Comparison of ENCODE assay signal across 15 mouse cellular contexts in genomic region chr2:119312380-119312958, GRCm38 (mm10). TPM values are rescaled to one million over a fixed set of nuclear protein-coding genes. Genes with fewer than 3 reads are reported as not detected.
A peak's percentile ranks its signal among the peaks of the same experiment; 100 is the strongest.
DNase-seq lines count a peak whose midpoint lies in the region; ATAC-seq lines count a peak whose summit lies in the region.
"Had no signal": no experiment of that assay in that cellular context is flagged by ENCODE, and none has a peak within 500 bp of the region (broad histone marks: within the 10 kb centered on the region; RNA-seq: fewer than 3 reads in every experiment).

No protein-coding gene starts in this region.

- no peak overlapping the region for H3K4me2 ChIP-seq in forebrain, embryonic 15.5 days (replicated peaks)
- no peak overlapping the region for H3K4me2 ChIP-seq in heart, embryonic 16.5 days (ENCODE audit: low read depth, low read length)
- H3K4me2 ChIP-seq in liver, embryonic 11.5 days, result no peak overlapping the region
- no peak overlapping the region for H3K4me2 ChIP-seq in hindbrain, embryonic 12.5 days (replicated peaks)

- ATAC-seq in forebrain, embryonic 15.5 days (replicated peaks), result no peak
- no peak for ATAC-seq in heart, embryonic 16.5 days (replicated peaks; ENCODE audit: extremely low read depth, insufficient read depth, low FRiP score)
- no peak for ATAC-seq in liver, embryonic 11.5 days (replicated peaks; ENCODE audit: low FRiP score)
- ATAC-seq in hindbrain, embryonic 12.5 days (ENCODE audit: low FRiP score), result peak; percentile 17; the same call in 1 of the 2 replicates
- ATAC-seq: intestine, embryonic 16.5 days; Patski had no signal

- peaks cover 71% of the 10 kb centered on the region for H3K27me3 ChIP-seq in forebrain, embryonic 10.5 days (ENCODE audit: poor library complexity, severe bottlenecking)
- peaks cover 39% of the 10 kb centered on the region for H3K27me3 ChIP-seq in forebrain, embryonic 15.5 days
- H3K27me3 ChIP-seq in heart, embryonic 16.5 days (ENCODE audit: control insufficient read depth, insufficient read depth, low read length), result no peaks in the 10 kb centered on the region
- H3K27me3 ChIP-seq in liver, embryonic 11.5 days (replicated peaks; ENCODE audit: control insufficient read depth, insufficient read depth, low read length), result no peaks in the 10 kb centered on the region; the same call in 1 of the 2 replicates
- peaks cover 57% of the 10 kb centered on the region for H3K27me3 ChIP-seq in hindbrain, embryonic 12.5 days
- H3K27me3 ChIP-seq: Patski had no signal

- H3K9ac ChIP-seq in forebrain, embryonic 15.5 days (replicated peaks), result no peak overlapping the region
- H3K9ac ChIP-seq in heart, embryonic 16.5 days (ENCODE audit: low read length), result no peak overlapping the region
- no peak overlapping the region for H3K9ac ChIP-seq in liver, embryonic 11.5 days (ENCODE audit: low read depth, low read length)
- H3K9ac ChIP-seq in hindbrain, embryonic 12.5 days, result no peak overlapping the region

- peaks cover 50% of the 10 kb centered on the region for H3K4me1 ChIP-seq in forebrain, embryonic 10.5 days
- peaks cover 17% of the 10 kb centered on the region for H3K4me1 ChIP-seq in forebrain, embryonic 15.5 days
- H3K4me1 ChIP-seq in heart, embryonic 16.5 days (ENCODE audit: control insufficient read depth, insufficient read depth, low read length), result no peaks in the 10 kb centered on the region
- peaks cover 8% of the 10 kb centered on the region for H3K4me1 ChIP-seq in liver, embryonic 11.5 days (replicated peaks; ENCODE audit: control insufficient read depth, insufficient read depth, low read length)
- peaks cover 21% of the 10 kb centered on the region for H3K4me1 ChIP-seq in hindbrain, embryonic 12.5 days

- DNase-seq in forebrain, embryonic 10.5 days (ENCODE audit: extremely low spot score, low spot score), result no peak
- DNase-seq in heart, postnatal 4 days, result no peak
- DNase-seq in liver, embryonic 11.5 days (ENCODE audit: low spot score), result no peak
- no peak for DNase-seq in liver
- no peak for DNase-seq in urinary bladder, postnatal 10 days (ENCODE audit: low spot score)
- DNase-seq: cerebellum, adult 8-10 months; gastrocnemius, postnatal 36 days; lung, postnatal 14 days had no signal

- H3K9me3 ChIP-seq in forebrain, embryonic 10.5 days, result peaks cover 4% of the 10 kb centered on the region; the same call in 1 of the 2 replicates
- no peaks in the 10 kb centered on the region for H3K9me3 ChIP-seq in forebrain, embryonic 15.5 days
- no peaks in the 10 kb centered on the region; the same call in 1 of the 2 replicates for H3K9me3 ChIP-seq in heart, embryonic 16.5 days (replicated peaks; ENCODE audit: control insufficient read depth, low read length)
- no peaks in the 10 kb centered on the region for H3K9me3 ChIP-seq in liver, embryonic 11.5 days (ENCODE audit: control insufficient read depth, low read length)
- H3K9me3 ChIP-seq in hindbrain, embryonic 12.5 days (replicated peaks), result peaks cover 6% of the 10 kb centered on the region; the same call in 1 of the 2 replicates

- no peaks in the 10 kb centered on the region for H3K36me3 ChIP-seq in forebrain, embryonic 10.5 days (replicated peaks)
- no peaks in the 10 kb centered on the region for H3K36me3 ChIP-seq in forebrain, embryonic 15.5 days
- H3K36me3 ChIP-seq in heart, embryonic 16.5 days (ENCODE audit: control insufficient read depth, insufficient read depth), result no peaks in the 10 kb centered on the region
- no peaks in the 10 kb centered on the region for H3K36me3 ChIP-seq in liver, embryonic 11.5 days (ENCODE audit: control insufficient read depth, insufficient read depth, low read length)
- H3K36me3 ChIP-seq in hindbrain, embryonic 12.5 days, result no peaks in the 10 kb centered on the region

- H3K27ac ChIP-seq in forebrain, embryonic 10.5 days, result peak overlapping the region; percentile 56; the same call in 1 of the 2 replicates
- no peak overlapping the region for H3K27ac ChIP-seq in forebrain, embryonic 15.5 days (replicated peaks)
- H3K27ac ChIP-seq in heart, embryonic 16.5 days (ENCODE audit: low read length), result peak overlapping the region; percentile 50; the same call in 1 of the 2 replicates
- peak overlapping the region; percentile 43 for H3K27ac ChIP-seq in liver, embryonic 11.5 days (ENCODE audit: low read depth, low read length)
- H3K27ac ChIP-seq in hindbrain, embryonic 12.5 days, result no peak overlapping the region
- H3K27ac ChIP-seq: layer of hippocampus, adult 2 months; left cerebral cortex, adult 2 months had no signal

- WGBS in forebrain, embryonic 10.5 days, result 35% methylated on average over 2 of the region's 2 CpGs
- 44% methylated on average over 2 of the region's 2 CpGs for WGBS in forebrain, embryonic 15.5 days
- 65% methylated on average over 2 of the region's 2 CpGs for WGBS in heart, embryonic 16.5 days
- 86% methylated on average over 2 of the region's 2 CpGs for WGBS in liver, embryonic 11.5 days
- 34% methylated on average over 2 of the region's 2 CpGs for WGBS in hindbrain, embryonic 12.5 days

- no peak overlapping the region for H3K4me3 ChIP-seq in forebrain, embryonic 10.5 days
- no peak overlapping the region for H3K4me3 ChIP-seq in forebrain, embryonic 15.5 days
- no peak overlapping the region for H3K4me3 ChIP-seq in heart, embryonic 16.5 days (ENCODE audit: low read length)
- H3K4me3 ChIP-seq in liver, embryonic 11.5 days (ENCODE audit: low read depth, low read length), result no peak overlapping the region
- H3K4me3 ChIP-seq in hindbrain, embryonic 12.5 days, result no peak overlapping the region
- H3K4me3 ChIP-seq: layer of hippocampus, adult 2 months; left cerebral cortex, adult 2 months had no signal

RNA-seq across cellular contexts. Expression of gene Dll4, which starts 13.1 kb away (rescaled TPM):
- polyA plus RNA-seq in forebrain, embryonic 10.5 days (2016; fragmentation: Nextera tagmentation; extraction: Ambion mirVana), result 3.3 and 4.0 TPM in 2 replicates
- 4.0 and 4.1 TPM in 2 replicates for polyA plus RNA-seq in forebrain, embryonic 15.5 days (2015; fragmentation: Nextera tagmentation; extraction: Ambion mirVana)
- 14.1 TPM in 2 replicates for polyA plus RNA-seq in heart, embryonic 16.5 days (2015; fragmentation: Nextera tagmentation; extraction: Ambion mirVana)
- 10 to 100 TPM; 19.7 to 20.8 TPM for total RNA-seq in heart, postnatal 4 days (2021)
- 5.3 and 5.9 TPM in 2 replicates for polyA plus RNA-seq in liver, embryonic 11.5 days (2014; fragmentation: Nextera tagmentation; extraction: Ambion mirVana)
- 5.6 TPM in 2 replicates for polyA plus RNA-seq in hindbrain, embryonic 12.5 days (2016; fragmentation: Nextera tagmentation; extraction: Ambion mirVana)

RNA-seq across cellular contexts. Expression of gene Vps18, which starts 23.9 kb away (rescaled TPM):
- polyA plus RNA-seq in forebrain, embryonic 10.5 days (2016; fragmentation: Nextera tagmentation; extraction: Ambion mirVana), result 23.0 and 23.6 TPM in 2 replicates
- polyA plus RNA-seq in forebrain, embryonic 15.5 days (2015; fragmentation: Nextera tagmentation; extraction: Ambion mirVana), result 30.2 and 31.1 TPM in 2 replicates
- polyA plus RNA-seq in heart, embryonic 16.5 days (2015; fragmentation: Nextera tagmentation; extraction: Ambion mirVana), result 13.3 and 13.6 TPM in 2 replicates
- total RNA-seq in heart, postnatal 4 days (2021), result 10 to 100 TPM; 13.9 to 14.0 TPM
- polyA plus RNA-seq in liver, embryonic 11.5 days (2014; fragmentation: Nextera tagmentation; extraction: Ambion mirVana), result 13.4 and 14.0 TPM in 2 replicates
- polyA plus RNA-seq in hindbrain, embryonic 12.5 days (2016; fragmentation: Nextera tagmentation; extraction: Ambion mirVana), result 28.2 and 28.3 TPM in 2 replicates

RNA-seq across cellular contexts. Expression of gene Chac1, which starts 38.6 kb away (rescaled TPM):
- polyA plus RNA-seq in forebrain, embryonic 10.5 days (2016; fragmentation: Nextera tagmentation; extraction: Ambion mirVana), result 1.3 and 1.4 TPM in 2 replicates
- polyA plus RNA-seq in forebrain, embryonic 15.5 days (2015; fragmentation: Nextera tagmentation; extraction: Ambion mirVana), result 5.5 and 5.8 TPM in 2 replicates
- polyA plus RNA-seq in heart, embryonic 16.5 days (2015; fragmentation: Nextera tagmentation; extraction: Ambion mirVana), result 0.42 and 0.50 TPM in 2 replicates
- under 1 TPM; 0.43 to 0.81 TPM for total RNA-seq in heart, postnatal 4 days (2021)
- polyA plus RNA-seq in liver, embryonic 11.5 days (2014; fragmentation: Nextera tagmentation; extraction: Ambion mirVana), result 2.9 and 3.2 TPM in 2 replicates
- 1.9 and 2.4 TPM in 2 replicates for polyA plus RNA-seq in hindbrain, embryonic 12.5 days (2016; fragmentation: Nextera tagmentation; extraction: Ambion mirVana)

RNA-seq across cellular contexts. Expression of gene Rhov, which starts 41.4 kb away (rescaled TPM):
- 0.44 and 0.58 TPM in 2 replicates for polyA plus RNA-seq in forebrain, embryonic 10.5 days (2016; fragmentation: Nextera tagmentation; extraction: Ambion mirVana)
- polyA plus RNA-seq in forebrain, embryonic 15.5 days (2015; fragmentation: Nextera tagmentation; extraction: Ambion mirVana), result 19.6 and 24.0 TPM in 2 replicates
- polyA plus RNA-seq in heart, embryonic 16.5 days (2015; fragmentation: Nextera tagmentation; extraction: Ambion mirVana), result 1.0 and 1.3 TPM in 2 replicates
- total RNA-seq in heart, postnatal 4 days (2021), result not detected
- polyA plus RNA-seq in liver, embryonic 11.5 days (2014; fragmentation: Nextera tagmentation; extraction: Ambion mirVana), result 0.38 TPM in 1 of 2 replicates, not detected in the other
- 5.8 and 8.2 TPM in 2 replicates for polyA plus RNA-seq in hindbrain, embryonic 12.5 days (2016; fragmentation: Nextera tagmentation; extraction: Ambion mirVana)
- total RNA-seq: gastrocnemius, postnatal 36 days had no signal

Comparison
In these comparisons a context has a peak if more than half of its experiments do, and no peak if none do; other contexts are left out.
1. H3K27ac ChIP-seq: peak in forebrain, embryonic 10.5 days (single experiment), heart, embryonic 16.5 days (single experiment) and liver, embryonic 11.5 days (single experiment); none in forebrain, embryonic 15.5 days (single experiment) and hindbrain, embryonic 12.5 days (single experiment).